Mouse (Mus musculus) MEL (cell line): ENCODE data around the gene Miip. TPM values are rescaled to one million over a fixed set of nuclear protein-coding genes. Genes with fewer than 3 reads are reported as not detected.

Experiments
- DNase-seq: peaks from one replicate; pipeline ENCODE4 v3.0.0; 2011; ENCODE audit warnings: low read depth, low spot score
- H3K27ac ChIP-seq: 2 replicates; pipeline ENCODE4 v1.5.1; 2012; ENCODE audit warnings: low read depth, mild to moderate bottlenecking, control low read depth, low read length, moderate library complexity; ENCODE audit not compliant: control insufficient read depth
- H3K27me3 ChIP-seq, 2 experiments: fragments of 150-350 bp in 1 of 2; sonication (generic) in 1 of 2; 2 replicates each; pipeline ENCODE4 v1.6.1; 2012; ENCODE audit warnings: low read length in 2 of 2, mild to moderate bottlenecking in 2 of 2, improper control_type of control experiment in 1 of 2, moderate library complexity in 1 of 2; ENCODE audit not compliant: insufficient read depth in 2 of 2, control insufficient read depth in 1 of 2
- H3K36me3 ChIP-seq, 2 experiments: 2 replicates each; pipeline ENCODE4 v1.6.1; 2012 to 2014; ENCODE audit warnings: low read length in 2 of 2, improper control_type of control experiment in 1 of 2, inconsistent platforms in 1 of 2, mild to moderate bottlenecking in 1 of 2; ENCODE audit not compliant: insufficient read depth in 2 of 2, control insufficient read depth in 1 of 2
- H3K4me1 ChIP-seq, 2 experiments: fragments of 150-350 bp in 1 of 2; sonication (generic) in 1 of 2; 2 replicates each; pipeline ENCODE4 v1.6.1; 2012; ENCODE audit warnings: low read length in 2 of 2, improper control_type of control experiment in 1 of 2, mild to moderate bottlenecking in 1 of 2; ENCODE audit not compliant: insufficient read depth in 2 of 2, control insufficient read depth in 1 of 2
- H3K4me3 ChIP-seq, 2 experiments: fragments of 150-350 bp in 1 of 2; sonication (generic) in 1 of 2; 2 replicates each; pipeline ENCODE4 v1.5.1; 2012; ENCODE audit warnings: low read depth in 2 of 2, low read length in 2 of 2, mild to moderate bottlenecking in 2 of 2, moderate library complexity in 2 of 2, control low read depth in 1 of 2, improper control_type of control experiment in 1 of 2; ENCODE audit not compliant: control insufficient read depth in 1 of 2, insufficient read depth in 1 of 2
- H3K79me2 ChIP-seq: 2 replicates; pipeline ENCODE4 v1.6.1; 2012; ENCODE audit warnings: mild to moderate bottlenecking, low read length, moderate library complexity; ENCODE audit not compliant: control insufficient read depth, poor library complexity, insufficient read depth
- H3K9ac ChIP-seq: 2 replicates; pipeline ENCODE4 v1.6.1; 2012; ENCODE audit warnings: low read depth, mild to moderate bottlenecking, control low read depth, low read length, moderate library complexity; ENCODE audit not compliant: control insufficient read depth, poor library complexity, severe bottlenecking
- H3K9me3 ChIP-seq: fragments of 150-350 bp; sonication (generic); replicated peaks from 2 replicates; pipeline ENCODE4 v1.6.1; 2012; ENCODE audit warnings: mild to moderate bottlenecking, low read length, improper control_type of control experiment, moderate library complexity; ENCODE audit not compliant: insufficient read depth
- BHLHE40 ChIP-seq: IDR thresholded peaks from 2 replicates; pipeline ENCODE4 v1.6.1; 2012; ENCODE audit warnings: low read depth, mild to moderate bottlenecking, inconsistent platforms, low read length, improper control_type of control experiment, borderline replicate concordance
- CHD2 ChIP-seq: IDR thresholded peaks from 2 replicates; pipeline ENCODE4 v1.6.1; 2011; ENCODE audit warnings: low read length, improper control_type of control experiment
- CTCF ChIP-seq, 3 experiments: IDR thresholded peaks in 2 of 3; conservative IDR thresholded peaks in 1 of 3; 2 replicates each; pipeline ENCODE4 v1.5.1; 2011 to 2012; ENCODE audit warnings: low read length in 3 of 3, low read depth in 2 of 3, mild to moderate bottlenecking in 2 of 3, improper control_type of control experiment in 1 of 3, inconsistent platforms in 1 of 3, mixed read lengths in 1 of 3, moderate library complexity in 1 of 3; ENCODE audit not compliant: control insufficient read depth in 1 of 3, insufficient read depth in 1 of 3, poor library complexity in 1 of 3, severe bottlenecking in 1 of 3
- EP300 ChIP-seq, 2 experiments: IDR thresholded peaks; 2 replicates each; pipeline ENCODE4 v1.6.1; 2011; ENCODE audit warnings: improper control_type of control experiment in 2 of 2, low read length in 2 of 2, low read depth in 1 of 2, mild to moderate bottlenecking in 1 of 2
- GABPA ChIP-seq: IDR thresholded peaks from 2 replicates; pipeline ENCODE4 v1.6.1; 2012; ENCODE audit warnings: low read depth, mild to moderate bottlenecking, inconsistent platforms, low read length, improper control_type of control experiment, moderate library complexity
- GATA1 ChIP-seq: IDR thresholded peaks from 2 replicates; pipeline ENCODE4 v1.6.1; 2011; ENCODE audit warnings: low read depth, low read length, improper control_type of control experiment
- JUND ChIP-seq: IDR thresholded peaks from 2 replicates; pipeline ENCODE4 v1.6.1; 2011; ENCODE audit warnings: low read depth, mild to moderate bottlenecking, improper control_type of control experiment, low read length
- KAT2A ChIP-seq: conservative IDR thresholded peaks from 2 replicates; pipeline ENCODE4 v1.6.1; 2012; ENCODE audit warnings: low read depth, low read length, improper control_type of control experiment, inconsistent platforms
- MAX ChIP-seq: IDR thresholded peaks from 2 replicates; pipeline ENCODE4 v1.6.1; 2011; ENCODE audit warnings: low read length, improper control_type of control experiment
- MXI1 ChIP-seq: IDR thresholded peaks from 2 replicates; pipeline ENCODE4 v1.6.1; 2011; ENCODE audit warnings: mild to moderate bottlenecking, low read depth, low read length, improper control_type of control experiment
- MYB ChIP-seq: IDR thresholded peaks from 2 replicates; pipeline ENCODE4 v1.6.1; 2011; ENCODE audit warnings: mild to moderate bottlenecking, low read depth, low read length, improper control_type of control experiment
- RCOR1 ChIP-seq: IDR thresholded peaks from 2 replicates; pipeline ENCODE4 v1.6.1; 2012; ENCODE audit warnings: low read depth, mild to moderate bottlenecking, inconsistent platforms, low read length, improper control_type of control experiment
- SMC3 ChIP-seq: IDR thresholded peaks from 2 replicates; pipeline ENCODE4 v1.6.1; 2011; ENCODE audit warnings: low read depth, low read length, improper control_type of control experiment
- TAL1 ChIP-seq: IDR thresholded peaks from 2 replicates; pipeline ENCODE4 v1.6.1; 2012; ENCODE audit warnings: mild to moderate bottlenecking, inconsistent platforms, low read length, moderate library complexity, mixed read lengths
- UBTF ChIP-seq: IDR thresholded peaks from 2 replicates; pipeline ENCODE4 v1.6.1; 2012; ENCODE audit warnings: low read depth, mild to moderate bottlenecking, inconsistent platforms, low read length, improper control_type of control experiment, moderate library complexity, borderline replicate concordance; ENCODE audit not compliant: insufficient read depth
- ZC3H11A ChIP-seq: IDR thresholded peaks from 2 replicates; pipeline ENCODE4 v1.6.1; 2012; ENCODE audit warnings: low read depth, mild to moderate bottlenecking, inconsistent platforms, low read length, improper control_type of control experiment
- polyA plus RNA-seq, 2 experiments: library from polyadenylated mRNA; stranded (reverse) in 1 of 2; unstranded in 1 of 2; fragments of >175 nt in 1 of 2; fragments of >200 nt in 1 of 2; gene quantifications; 2 replicates each; pipeline versions ENCODE4 v1.2.1 to v1.2.4; 2012; ENCODE audit warnings: low replicate concordance in 2 of 2, low read depth in 1 of 2; ENCODE audit not compliant: insufficient read length in 2 of 2, insufficient read depth in 1 of 2, missing spikeins in 1 of 2
- total RNA-seq: library from RNA; depleted of rRNA; stranded (reverse); fragments of 300-350 nt; gene quantifications from 2 replicates; pipeline ENCODE4 v1.2.3, GENCODE M21; 2012

Gene Miip
- total and polyA plus RNA-seq, 3 experiments, result 19.0 to 31.4 TPM; not detected in 1

- TF ChIP-seq CHD2, result no peak
- peak; percentile 26; the same call in 1 of the 2 replicates for TF ChIP-seq MXI1
- TF ChIP-seq BHLHE40, result no peak
- 0 out of 2 replicates have a peak, but pooled peaks have one; percentile 20 for TF ChIP-seq MAX
- Histone ChIP-seq H3K4me1 (peaks cover 0 to 22% of the 10 kb centered on the region in 2 experiments), H3K4me3 (peak overlapping the region; percentile 99 to 100), H3K79me2 (peaks cover 19% of the 10 kb centered on the region), H3K27ac (no peak overlapping the region), H3K36me3 (peaks cover 0 to 12% of the 10 kb centered on the region in 2 experiments; a peak in 3 of 4 replicates), H3K9me3 (no peaks in the 10 kb centered on the region), H3K27me3 (no peaks in the 10 kb centered on the region), H3K9ac (peak overlapping the region; percentile 98)
- peak; percentile 8 for DNase-seq
Observed at GRCm38 (mm10) chr4:147903601-147904000, 35.0 kb upstream of the Miip start.

- H3K27ac ChIP-seq, result no peak overlapping the region
- TF ChIP-seq GATA1 (no peak), ZC3H11A (no peak), RCOR1 (no peak), MYB (no peak), KAT2A (no peak), UBTF (no peak), SMC3 (no peak)
- no peaks in the 10 kb centered on the region for H3K9me3 ChIP-seq
- peaks cover 19% of the 10 kb centered on the region for H3K79me2 ChIP-seq
- H3K4me3 ChIP-seq, result no peak overlapping the region
- no peak overlapping the region for H3K9ac ChIP-seq
- H3K36me3 ChIP-seq, result peaks cover 0 to 12% of the 10 kb centered on the region in 2 experiments; a peak in 3 of 4 replicates
- no peaks in the 10 kb centered on the region for H3K27me3 ChIP-seq
- no peak for DNase-seq
- H3K4me1 ChIP-seq, result peaks cover 0 to 22% of the 10 kb centered on the region in 2 experiments
Observed at GRCm38 (mm10) chr4:147902906-147903500, 34.4 kb upstream of the Miip start.

GRCm38 (mm10) chr4:147900452-147900851, 31.8 kb upstream of the Miip start:
- Histone ChIP-seq H3K9me3 (no peaks in the 10 kb centered on the region), H3K79me2 (peaks cover 19% of the 10 kb centered on the region), H3K9ac (no peak overlapping the region), H3K4me3 (no peak overlapping the region), H3K36me3 (peaks cover 3 to 12% of the 10 kb centered on the region in 2 experiments), H3K27ac (no peak overlapping the region), H3K27me3 (no peaks in the 10 kb centered on the region)
- TF ChIP-seq RCOR1 (no peak), EP300 (IDR thresholded peaks at IDR 0.05; ENCODE audit: low read depth in 1 of 2, low read length in 2 of 2) (no peak), TAL1 (no peak), JUND (no peak), CTCF (IDR thresholded peaks at IDR 0.05 in 2 of 3, conservative IDR thresholded peaks at IDR 0.05 in 1 of 3; ENCODE audit: control insufficient read depth in 1 of 3, insufficient read depth in 1 of 3, low read depth in 2 of 3, low read length in 3 of 3, poor library complexity in 1 of 3, severe bottlenecking in 1 of 3) (no peak), GABPA (no peak)
- TF ChIP-seq, all 39 proteins: peak for 0
- H3K4me1 ChIP-seq, result peaks cover 0 to 22% of the 10 kb centered on the region in 2 experiments
- no peak for DNase-seq
